Mouse (Mus musculus) heart, postnatal 0 days (tissue): ENCODE measurements at regions not wholly inside any gene's neighbourhood (a gene's known extent, or its start where the extent isn't known, plus 50 kb on each side); places are given as distances from the start of the nearest gene placed in this dataset.

ENCODE experiments used
- CTCF ChIP-seq: IDR thresholded peaks from 2 replicates; pipeline ENCODE4 v1.5.1; 2016; ENCODE audit warnings: antibody characterized with exemption, control low read depth, low read depth
- EP300 ChIP-seq: IDR thresholded peaks from 2 replicates; pipeline ENCODE4 v1.6.1; 2016; ENCODE audit warnings: antibody characterized with exemption, low read depth

DNA sequence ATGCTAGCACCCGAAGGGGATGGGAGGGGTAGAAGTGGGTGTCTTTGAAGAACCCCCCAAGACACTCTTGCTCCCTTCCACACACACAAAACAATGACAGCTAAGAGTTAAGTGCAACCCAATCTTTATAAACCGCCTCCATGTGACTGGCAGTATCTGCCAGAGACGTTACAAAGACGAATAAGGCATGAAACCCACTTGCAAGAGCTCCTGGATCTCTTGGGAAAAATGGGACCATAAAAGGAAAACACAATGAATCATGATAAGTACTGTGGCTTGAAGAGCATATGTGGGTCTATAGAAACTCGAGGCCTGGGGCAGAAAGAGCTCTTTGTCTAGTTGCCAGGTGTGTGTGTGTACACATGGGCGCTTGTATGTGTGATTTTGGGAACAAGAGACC, 237.6 kb upstream of the Lyplal1 start:
- TF ChIP-seq CTCF (no peak), EP300 (no peak)
